ENCODE assay signal across 8 mouse cellular contexts in genomic region chrX:74023188-74024049, GRCm38 (mm10). TPM values are rescaled to one million over a fixed set of nuclear protein-coding genes. Genes with fewer than 3 reads are reported as not detected.
DNase-seq lines count a peak whose midpoint lies in the region; ATAC-seq lines count a peak whose summit lies in the region.

TSS of gene Irak1 (minus strand) at chrX:74023918.

- DNase-seq in 3134 (ENCODE audit: extremely low read depth, insufficient read length, low spot score): peak; percentile 89
- DNase-seq in adrenal gland, postnatal 25 days: peak; percentile 84
- DNase-seq in embryonic facial prominence, embryonic 11.5 days (ENCODE audit: low spot score): peak; percentile 79
- DNase-seq in heart, adult 11 months: peak; percentile 98
- DNase-seq in kidney, adult 11 months: peak; percentile 60
- DNase-seq in limb, embryonic 10.5 days (ENCODE audit: low spot score): peak; percentile 81
- peak; percentile 77 for DNase-seq in skeletal muscle tissue, adult 2 months (ENCODE audit: low read depth, low spot score)

- no peaks in the 10 kb centered on the region for H3K9me3 ChIP-seq in embryonic facial prominence, embryonic 11.5 days (replicated peaks; ENCODE audit: control insufficient read depth, low read length)
- H3K9me3 ChIP-seq in limb, embryonic 10.5 days (replicated peaks): no peaks in the 10 kb centered on the region
- no peaks in the 10 kb centered on the region for H3K9me3 ChIP-seq in midbrain, embryonic 12.5 days

- H3K36me3 ChIP-seq in embryonic facial prominence, embryonic 11.5 days (replicated peaks; ENCODE audit: control insufficient read depth, insufficient read depth, low read depth, low read length): no peaks in the 10 kb centered on the region
- peaks cover 38% of the 10 kb centered on the region for H3K36me3 ChIP-seq in limb, embryonic 10.5 days
- no peaks in the 10 kb centered on the region for H3K36me3 ChIP-seq in midbrain, embryonic 12.5 days

- 19% methylated on average over 41 of the region's 72 CpGs for WGBS in embryonic facial prominence, embryonic 11.5 days
- WGBS in limb, embryonic 10.5 days: 16% methylated on average over 70 of the region's 72 CpGs
- 20% methylated on average over 71 of the region's 72 CpGs for WGBS in midbrain, embryonic 12.5 days

- peak within 1 kb of the TSS; percentile 61 for H3K4me2 ChIP-seq in embryonic facial prominence, embryonic 11.5 days (ENCODE audit: low read depth, low read length)
- peak within 1 kb of the TSS; percentile 60 for H3K4me2 ChIP-seq in midbrain, embryonic 12.5 days (replicated peaks)

- no peaks in the 10 kb centered on the region for H3K27me3 ChIP-seq in embryonic facial prominence, embryonic 11.5 days (ENCODE audit: control insufficient read depth, insufficient read depth, low read length)
- H3K27me3 ChIP-seq in limb, embryonic 10.5 days (ENCODE audit: low read depth, poor library complexity, severe bottlenecking): peaks cover 95% of the 10 kb centered on the region
- no peaks in the 10 kb centered on the region for H3K27me3 ChIP-seq in midbrain, embryonic 12.5 days

- peak within 1 kb of the TSS; percentile 62 for H3K4me3 ChIP-seq in embryonic facial prominence, embryonic 11.5 days (ENCODE audit: low read depth, low read length)
- peak within 1 kb of the TSS; percentile 66 for H3K4me3 ChIP-seq in limb, embryonic 10.5 days
- H3K4me3 ChIP-seq in midbrain, embryonic 12.5 days: peak within 1 kb of the TSS; percentile 55

- H3K27ac ChIP-seq in embryonic facial prominence, embryonic 11.5 days (replicated peaks; ENCODE audit: low read depth, low read length): peak within 1 kb of the TSS; percentile 67
- peak within 1 kb of the TSS; percentile 95 for H3K27ac ChIP-seq in limb, embryonic 10.5 days
- H3K27ac ChIP-seq in midbrain, embryonic 12.5 days (replicated peaks): peak within 1 kb of the TSS; percentile 78

- peak; percentile 78 for ATAC-seq in embryonic facial prominence, embryonic 11.5 days (replicated peaks; ENCODE audit: insufficient number of reproducible peaks, low FRiP score, low TSS enrichment, low read depth)
- peak; percentile 87 for ATAC-seq in midbrain, embryonic 12.5 days (ENCODE audit: low FRiP score, low read depth)

- peak within 1 kb of the TSS; percentile 90 for H3K9ac ChIP-seq in embryonic facial prominence, embryonic 11.5 days (replicated peaks; ENCODE audit: low read length)
- peak within 1 kb of the TSS; percentile 78 for H3K9ac ChIP-seq in midbrain, embryonic 12.5 days (replicated peaks)

- H3K4me1 ChIP-seq in embryonic facial prominence, embryonic 11.5 days (ENCODE audit: control insufficient read depth, insufficient read depth, low read length): no peaks in the 10 kb centered on the region
- 0 out of 2 replicates have a peak, but pooled peaks cover 6% of the 10 kb centered on the region for H3K4me1 ChIP-seq in limb, embryonic 10.5 days
- peaks cover 9% of the 10 kb centered on the region for H3K4me1 ChIP-seq in midbrain, embryonic 12.5 days

RNA-seq across cellular contexts. Expression of gene Irak1, which starts in this region (rescaled TPM):
- 132 and 141 TPM in 2 replicates for total RNA-seq in adrenal gland, postnatal 25 days (2021)
- polyA plus RNA-seq in embryonic facial prominence, embryonic 11.5 days (2014; fragmentation: Nextera tagmentation; extraction: Ambion mirVana): 28.0 and 31.3 TPM in 2 replicates
- 65.0 and 66.6 TPM in 2 replicates for polyA plus RNA-seq in limb, embryonic 10.5 days (2016; fragmentation: Nextera tagmentation; extraction: Ambion mirVana)
- polyA plus RNA-seq in midbrain, embryonic 12.5 days (2016; fragmentation: Nextera tagmentation; extraction: Ambion mirVana): 56.9 and 59.7 TPM in 2 replicates

Comparison
In these comparisons a context has a peak if more than half of its experiments do, and no peak if none do; other contexts are left out.
1. Peak in every context shown above with its lines: DNase-seq, ATAC-seq, H3K4me3 ChIP-seq and H3K27ac ChIP-seq.